Mouse (Mus musculus) yolk sac, embryonic 10.5 days (tissue): ENCODE data around the gene Clec16a.

Source experiments
- DNase-seq: peaks from one replicate; pipeline ENCODE4 v3.0.0-alpha.2; 2017; ENCODE audit warnings: low spot score

The Clec16a gene

DNA sequence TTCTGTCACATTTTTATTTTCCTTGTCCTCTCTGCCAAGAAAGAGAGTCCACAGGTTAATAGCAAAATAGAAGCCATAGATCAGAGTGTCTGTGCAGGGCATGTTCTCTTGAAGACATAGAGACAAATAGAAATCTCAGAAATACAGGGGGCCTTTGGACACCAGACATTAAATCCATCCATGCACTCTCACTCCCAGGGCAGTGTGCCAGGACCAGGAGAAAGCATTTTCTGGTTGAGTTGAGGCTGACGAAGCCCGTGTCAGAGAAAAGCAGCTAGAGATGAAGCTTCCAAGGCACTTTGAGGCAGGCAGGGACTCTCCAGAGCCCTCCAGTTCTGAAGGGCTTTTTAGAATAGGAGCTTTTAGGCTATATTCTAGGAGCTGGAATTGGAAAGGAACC is 171.6 kb downstream of the Clec16a start:
- no peak for DNase-seq

DNA sequence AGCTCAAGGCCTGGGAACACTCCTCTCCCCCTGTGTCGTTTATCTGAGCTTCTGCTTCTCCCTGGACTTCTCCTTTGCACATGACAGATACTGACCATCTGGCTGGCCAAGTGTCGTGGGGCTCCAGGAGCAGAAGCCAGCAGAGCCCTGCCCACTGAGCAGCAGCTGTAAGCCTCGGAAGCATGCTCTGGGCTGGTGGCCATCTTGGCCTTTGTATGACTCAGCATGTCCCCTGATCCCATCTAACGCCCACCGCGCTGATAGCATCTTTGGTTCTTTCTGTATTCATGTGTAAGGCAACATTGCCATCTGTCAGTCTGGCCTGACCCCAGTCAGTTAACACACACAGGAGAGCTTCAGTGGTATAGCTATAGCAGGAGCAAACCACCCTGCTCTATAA is 174.8 kb downstream of the Clec16a start:
- DNase-seq, result no peak

DNA sequence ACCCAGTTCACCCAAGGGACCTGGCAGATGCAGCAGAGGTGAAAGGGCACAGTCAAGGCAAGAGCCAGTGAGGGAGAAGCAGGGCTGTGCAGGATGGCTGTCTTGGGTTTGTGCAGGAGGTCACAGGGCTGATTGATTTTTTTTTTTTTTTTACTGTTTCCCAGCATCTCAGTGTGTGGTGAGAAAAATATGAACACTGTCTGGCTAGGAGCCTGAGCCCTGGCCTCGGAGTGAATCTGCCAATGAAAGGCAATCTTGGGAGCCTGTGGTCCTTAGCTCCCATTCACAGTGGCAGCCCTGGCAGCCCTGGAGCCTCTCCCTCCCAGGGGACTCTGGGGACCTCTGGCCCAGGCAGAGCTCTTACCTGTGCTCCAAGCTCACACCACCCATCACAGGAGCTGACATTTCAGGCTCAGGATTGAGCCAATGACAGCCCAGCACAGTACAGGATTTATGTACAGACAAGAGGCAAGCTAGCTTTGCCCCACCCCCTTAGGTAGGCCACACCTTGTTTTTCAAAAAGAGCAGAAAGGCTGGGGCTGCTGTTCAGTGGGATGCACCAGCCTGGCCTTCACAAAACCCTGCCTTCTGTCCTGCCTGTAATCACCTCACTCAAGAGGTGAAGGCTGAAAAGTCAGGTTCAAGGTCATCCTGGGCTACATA is 177.9 kb downstream of the Clec16a start:
- no peak for DNase-seq

DNA sequence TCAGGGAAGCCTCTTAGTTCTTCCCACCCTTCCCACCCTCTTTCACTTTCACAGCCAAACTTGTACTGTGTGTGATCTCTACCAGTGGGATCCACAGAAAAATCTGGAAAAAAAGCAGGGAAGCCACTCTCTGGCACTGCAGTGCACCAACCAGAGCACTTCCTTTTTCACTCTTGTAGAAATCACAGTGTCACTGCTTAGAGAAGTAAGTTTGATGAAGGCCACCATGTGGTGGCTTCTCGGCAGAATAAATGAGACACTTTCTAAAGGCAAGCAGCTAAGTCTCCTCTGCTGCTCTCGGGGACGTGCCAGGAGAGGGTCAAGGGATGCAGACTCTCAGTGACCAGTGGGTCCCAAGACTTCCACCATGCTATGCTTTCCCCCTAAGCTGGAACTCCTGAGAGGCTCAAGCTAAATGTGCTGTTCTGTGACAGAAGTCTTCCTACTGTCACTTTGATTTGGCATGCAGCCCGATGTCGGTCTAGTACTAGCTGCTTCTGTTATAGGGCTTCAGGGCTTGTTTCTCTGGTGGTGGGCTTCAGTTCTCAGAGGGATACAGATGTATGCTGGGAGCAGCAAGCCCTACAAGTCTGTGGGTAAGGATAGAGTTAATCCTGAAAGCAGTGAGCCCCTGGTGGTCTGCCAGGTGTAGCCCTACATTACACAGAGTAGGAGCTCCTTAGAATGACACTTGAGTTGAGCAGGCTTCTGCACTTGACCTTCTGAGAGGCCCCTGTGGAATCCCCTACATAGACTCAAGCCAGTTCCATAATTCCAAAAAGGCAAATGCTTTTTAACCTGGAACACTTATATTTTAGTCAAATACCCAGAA is 178.9 kb downstream of the Clec16a start:
- DNase-seq, result no peak

DNA sequence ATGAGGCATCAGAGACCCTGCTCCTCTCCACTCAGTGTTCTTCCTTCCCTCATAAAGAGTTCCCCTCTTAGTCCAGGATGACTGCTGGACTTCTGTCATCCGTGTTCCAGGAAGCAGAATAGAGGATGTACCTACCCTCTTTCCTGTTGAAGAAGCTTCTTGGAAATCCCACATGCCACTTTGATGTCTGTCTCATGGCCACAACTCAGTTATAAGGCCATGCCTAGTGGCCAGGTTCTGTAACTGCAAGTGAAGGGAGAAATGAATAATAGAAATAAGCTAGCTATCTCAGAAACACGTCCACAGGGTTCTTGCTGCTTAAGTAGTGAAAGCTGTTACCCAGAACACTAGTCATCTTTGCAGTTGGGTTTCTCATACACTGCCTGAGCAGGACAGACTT is 180.0 kb downstream of the Clec16a start:
- no peak for DNase-seq

DNA sequence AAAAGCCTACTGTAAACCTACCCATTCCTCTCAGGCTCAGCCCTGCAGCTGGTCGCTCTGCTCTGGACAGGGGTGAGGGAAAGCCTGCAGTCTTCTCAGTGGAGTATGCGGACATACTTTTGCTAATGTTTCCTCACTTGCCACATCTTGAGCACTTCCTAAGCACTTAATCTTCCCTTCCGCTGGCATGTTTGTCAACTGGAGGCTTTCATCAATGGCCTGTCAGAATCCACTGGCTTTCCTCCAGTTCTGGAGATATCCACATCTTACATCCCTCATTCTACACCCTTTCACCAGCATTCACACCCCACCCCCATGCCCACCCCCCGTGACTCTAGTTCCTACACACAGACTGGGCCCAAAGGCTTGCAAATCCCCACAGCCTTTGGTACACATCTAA is 182.5 kb downstream of the Clec16a start:
- no peak for DNase-seq

DNA sequence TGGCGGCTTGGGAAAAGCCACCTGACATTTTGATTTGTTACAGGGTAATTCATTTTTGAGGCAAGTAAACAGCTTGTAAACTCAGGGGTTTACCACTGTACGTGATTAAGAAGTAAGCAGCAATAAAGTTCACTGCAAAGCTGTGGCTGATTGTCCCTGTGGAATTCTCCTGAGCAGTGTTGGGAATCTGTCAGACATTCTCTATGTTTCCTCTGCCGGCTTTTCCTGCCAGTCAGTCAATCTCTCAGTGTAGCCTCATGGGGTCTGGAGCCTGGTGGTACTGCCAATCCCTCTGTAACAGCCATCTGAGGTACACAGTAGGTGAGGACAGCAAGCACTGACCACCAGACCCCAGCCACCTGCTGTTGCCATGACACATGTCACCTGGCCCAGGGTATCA is 183.7 kb downstream of the Clec16a start:
- no peak for DNase-seq

DNA sequence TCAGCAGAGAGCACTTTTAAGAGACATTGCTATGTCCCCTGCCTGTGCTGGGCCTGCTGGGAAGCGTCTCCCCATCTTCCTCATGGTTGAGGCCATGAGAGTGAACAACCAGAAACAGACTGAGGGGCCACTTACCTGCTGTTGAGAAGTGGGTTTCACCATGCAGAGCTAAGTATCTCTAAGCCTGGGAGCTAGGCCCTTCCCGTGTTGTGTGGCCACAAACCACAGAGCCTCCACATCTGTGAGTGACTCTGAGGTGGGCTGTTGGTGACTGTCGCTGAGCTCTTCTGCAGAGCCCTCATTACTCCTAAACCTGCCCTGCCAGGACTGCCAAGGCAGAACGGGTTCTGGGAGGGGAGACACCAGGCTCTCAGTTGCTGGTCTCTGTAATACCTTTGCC is 185.8 kb downstream of the Clec16a start:
- DNase-seq, result no peak

DNA sequence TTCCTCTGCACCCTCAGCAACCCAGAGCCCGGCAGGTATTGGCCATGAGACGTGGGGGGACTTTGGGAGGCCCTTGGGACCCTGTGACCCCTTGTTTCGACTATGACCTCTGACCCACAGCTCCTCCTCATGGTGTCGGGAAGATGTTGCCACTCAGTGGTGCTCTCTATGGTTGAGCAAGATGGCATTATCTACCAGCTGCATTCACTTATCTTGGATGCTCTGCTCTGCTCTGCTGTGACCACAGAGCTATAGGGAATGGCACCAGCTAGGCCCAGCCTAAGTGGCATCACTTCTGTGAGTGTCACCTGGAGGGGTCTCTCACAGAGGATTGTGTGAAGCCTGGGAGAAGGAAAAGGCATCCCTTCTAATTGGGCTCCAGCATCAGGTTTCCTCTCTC is 186.6 kb downstream of the Clec16a start:
- no peak for DNase-seq

DNA sequence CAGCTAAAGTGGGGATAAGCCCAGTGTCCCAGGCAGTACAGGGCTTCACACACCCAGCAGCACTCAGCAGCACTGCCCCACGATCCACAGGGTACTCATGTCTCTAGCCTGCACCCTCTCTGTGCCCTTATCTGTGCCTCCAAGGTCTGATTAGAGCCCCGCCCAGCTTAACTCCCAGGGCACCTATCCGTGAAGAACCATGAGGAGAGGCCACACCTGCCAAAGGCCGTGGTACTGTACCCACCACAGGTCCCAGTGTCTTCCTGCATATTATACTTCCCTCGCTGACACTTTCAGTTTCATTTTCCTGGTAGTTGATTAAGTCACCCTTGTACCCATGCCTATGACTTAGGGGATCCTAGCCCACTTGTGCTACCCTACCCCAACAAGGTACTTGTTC is 187.3 kb downstream of the Clec16a start:
- no peak for DNase-seq

DNA sequence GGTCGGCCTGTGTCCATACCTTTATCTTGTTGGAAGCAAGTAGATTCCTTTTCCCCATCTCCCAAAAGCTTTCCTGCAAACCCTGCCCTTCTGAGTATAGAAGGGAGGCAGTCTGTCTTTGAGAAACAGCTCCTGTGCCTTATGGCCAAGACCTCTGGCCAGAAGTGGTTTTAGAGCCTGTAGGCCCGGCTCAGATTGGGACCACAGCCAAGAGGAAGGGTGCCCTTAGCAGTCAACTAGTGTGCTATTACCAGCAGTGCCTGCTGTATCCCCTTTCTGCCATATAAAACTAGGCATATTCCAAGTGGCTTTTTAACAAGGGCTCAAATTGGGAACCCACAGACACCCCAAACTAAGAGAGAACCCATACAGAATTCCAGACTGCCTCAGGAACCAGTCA is 190.6 kb downstream of the Clec16a start:
- DNase-seq, result no peak

DNA sequence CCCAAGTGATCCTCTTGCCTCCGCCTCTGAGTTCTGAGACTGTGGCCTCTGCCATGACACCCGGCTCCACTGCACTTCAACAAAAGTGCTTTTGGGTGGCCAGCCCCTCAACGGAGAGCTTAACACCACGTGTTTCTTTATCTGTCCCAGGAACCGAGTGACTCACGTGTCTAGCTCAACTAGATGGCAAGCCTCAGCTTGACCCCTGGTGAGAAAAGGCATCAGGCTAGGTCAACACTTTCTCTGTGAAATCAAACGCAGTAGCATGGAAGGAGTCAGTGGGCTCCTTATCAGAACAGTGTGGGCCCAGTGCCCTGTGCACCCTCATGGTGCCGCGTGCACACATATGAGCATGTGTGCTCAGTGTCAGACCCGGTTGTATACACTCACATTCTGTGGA is 191.2 kb downstream of the Clec16a start:
- no peak for DNase-seq

DNA sequence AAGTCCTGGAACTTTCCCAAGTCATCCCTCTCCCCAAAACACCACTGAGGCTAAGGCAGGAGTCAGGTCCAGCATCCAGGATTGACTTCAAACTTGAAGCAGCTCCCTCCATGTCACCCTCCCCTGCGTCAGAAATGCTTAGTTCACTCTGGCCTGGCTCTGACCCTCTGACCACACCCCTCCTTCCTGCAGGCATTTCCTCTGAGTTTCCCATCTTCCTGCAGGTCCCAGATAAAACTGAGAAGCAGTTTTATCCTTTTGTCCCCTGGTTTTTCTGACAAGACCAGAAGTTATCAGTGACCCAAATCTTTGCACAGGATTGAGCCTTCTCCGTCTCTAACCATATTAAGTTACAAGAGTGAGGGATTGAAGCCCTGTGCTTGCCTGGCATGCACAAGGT is 192.4 kb downstream of the Clec16a start:
- peak; percentile 33 for DNase-seq

DNA sequence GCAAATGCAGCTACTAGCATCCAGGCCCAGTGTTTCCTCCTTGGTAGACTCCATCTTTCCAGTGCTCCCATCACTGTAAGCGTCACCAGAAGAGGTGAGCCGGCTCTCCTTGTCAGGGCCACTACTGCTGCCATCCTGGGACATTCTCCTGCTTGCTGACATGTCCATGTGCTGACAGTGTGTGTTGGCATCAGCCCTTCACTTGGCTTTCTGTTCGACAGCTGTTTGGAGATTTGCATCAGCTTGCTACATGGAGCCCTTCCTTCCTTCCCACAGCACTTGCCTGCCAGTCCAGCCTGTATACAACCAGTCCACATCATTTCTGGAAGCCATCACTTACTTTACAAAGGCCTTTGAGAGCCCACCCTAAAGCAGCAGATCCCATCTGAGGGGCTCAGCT is 193.7 kb downstream of the Clec16a start:
- DNase-seq, result no peak

DNA sequence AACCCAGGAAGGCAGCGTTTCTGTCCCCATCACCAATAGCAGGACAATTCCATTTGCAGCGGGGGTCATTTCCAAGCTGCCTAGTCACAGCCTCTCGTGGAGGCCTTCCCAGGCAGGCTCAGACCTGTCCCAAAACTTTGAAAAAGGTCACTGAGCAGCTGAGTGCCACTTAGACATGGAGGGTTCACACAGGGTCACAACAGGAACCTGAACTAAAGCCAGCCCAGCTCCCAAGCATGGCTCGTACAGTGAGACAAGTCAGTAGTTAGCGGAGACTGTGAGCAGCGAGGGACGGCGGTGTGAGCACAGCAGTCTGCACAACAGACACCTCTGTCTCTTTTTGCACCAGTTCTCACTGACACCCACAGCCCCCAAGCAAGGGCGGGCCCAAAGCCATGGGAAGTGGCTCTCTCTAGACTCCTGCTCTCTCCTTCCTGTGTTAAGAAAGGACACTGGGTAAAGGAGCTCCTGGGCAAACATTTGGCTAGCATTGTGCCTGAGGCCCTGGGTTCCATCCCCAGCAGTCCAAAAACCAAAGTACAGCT is 194.8 kb downstream of the Clec16a start:
- no peak for DNase-seq

DNA sequence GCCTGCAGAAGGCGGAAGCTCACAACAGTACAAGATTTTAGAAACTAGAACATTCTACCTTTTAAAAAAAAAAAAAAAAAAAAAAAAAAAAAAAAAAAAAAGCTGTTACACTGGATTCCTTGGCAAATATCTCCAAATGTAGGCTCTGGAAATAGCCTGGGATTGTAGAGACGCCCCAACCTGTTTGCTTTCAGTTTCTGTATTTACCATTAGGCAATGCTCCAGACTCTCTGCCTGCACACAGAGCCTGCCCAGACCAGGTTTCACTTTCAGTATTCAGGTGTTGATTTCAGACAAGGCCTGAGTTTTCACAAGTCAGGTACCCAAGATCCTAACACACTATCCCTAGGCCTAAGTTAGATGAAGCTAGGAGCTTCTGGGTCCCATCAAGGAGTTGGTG is 195.9 kb downstream of the Clec16a start:
- no peak for DNase-seq

DNA sequence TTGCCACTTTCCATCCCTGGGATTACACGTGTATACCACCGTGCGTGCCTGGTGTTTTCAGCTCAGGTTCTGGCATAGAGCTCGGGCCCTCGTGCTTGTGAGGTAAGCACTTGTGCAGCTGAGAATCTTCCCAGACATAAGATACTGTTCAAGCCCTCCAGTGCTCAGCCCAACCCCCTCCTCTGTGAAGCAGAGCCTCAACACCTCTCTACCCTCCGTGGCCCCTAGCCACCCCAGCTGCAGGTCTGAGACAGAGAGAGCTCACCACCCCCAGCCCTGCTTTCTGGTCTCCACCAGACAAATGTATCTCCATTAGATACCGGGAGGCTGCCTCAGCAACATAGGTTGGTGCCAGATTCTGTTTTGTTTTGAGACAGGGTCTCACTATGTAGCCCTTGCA is 204.1 kb downstream of the Clec16a start:
- no peak for DNase-seq

DNA sequence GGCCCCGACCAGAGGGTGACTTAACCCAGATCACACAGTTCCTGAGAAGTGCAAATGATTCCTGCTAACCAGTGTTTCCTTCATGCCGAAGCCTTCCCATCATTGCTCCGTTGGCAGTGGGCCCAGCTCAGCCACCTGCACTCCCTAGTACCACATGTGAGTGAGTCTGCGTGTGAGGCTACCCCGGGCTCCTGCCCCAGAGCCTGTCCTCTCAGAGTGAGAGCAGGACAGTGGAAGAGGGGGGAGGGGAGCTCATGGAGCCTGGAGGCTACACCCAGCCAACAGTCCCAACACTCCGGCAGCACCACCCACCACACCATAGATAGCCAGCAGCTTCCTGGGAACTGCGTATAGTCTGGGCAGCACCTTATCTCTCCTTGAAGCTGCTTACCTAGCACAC is 204.7 kb downstream of the Clec16a start:
- peak; percentile 66 for DNase-seq

DNA sequence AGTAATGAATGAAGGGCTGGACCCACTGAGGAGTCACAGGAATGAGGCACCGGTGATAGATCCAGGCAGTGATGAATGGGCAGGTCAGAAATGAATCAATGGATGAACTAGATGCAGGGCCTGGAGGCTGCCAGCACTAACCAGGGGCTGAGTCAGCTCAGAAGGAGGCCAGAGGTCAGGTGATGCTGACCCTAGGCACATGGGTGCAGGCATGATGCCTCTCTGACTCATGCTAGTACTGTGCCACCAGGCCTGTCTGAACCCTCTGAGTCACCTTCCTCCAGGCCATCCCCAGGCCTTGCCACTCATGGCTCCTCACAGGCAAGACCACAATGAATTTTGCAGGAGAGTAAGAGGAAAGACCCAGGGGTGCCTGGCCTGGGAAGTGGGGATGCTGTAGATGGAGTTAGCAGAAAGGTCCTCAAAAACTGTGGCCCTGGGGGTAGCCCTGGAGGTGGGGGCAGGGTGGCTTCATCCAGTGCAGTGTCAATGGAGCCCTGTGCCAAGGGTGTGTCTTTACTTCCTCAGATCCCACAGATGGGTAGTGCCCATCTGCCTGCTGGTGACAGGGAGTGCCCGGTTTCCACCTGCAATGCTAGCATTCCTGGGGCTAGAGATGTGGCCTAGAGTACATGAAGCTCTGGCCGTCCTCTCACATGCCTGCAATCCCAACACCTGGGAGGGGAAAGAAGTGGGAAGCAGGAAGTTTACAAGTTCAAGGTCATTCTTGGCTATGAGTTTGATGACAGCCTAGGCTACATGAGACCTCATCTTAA is 209.6 kb downstream of the Clec16a start:
- no peak for DNase-seq

DNA sequence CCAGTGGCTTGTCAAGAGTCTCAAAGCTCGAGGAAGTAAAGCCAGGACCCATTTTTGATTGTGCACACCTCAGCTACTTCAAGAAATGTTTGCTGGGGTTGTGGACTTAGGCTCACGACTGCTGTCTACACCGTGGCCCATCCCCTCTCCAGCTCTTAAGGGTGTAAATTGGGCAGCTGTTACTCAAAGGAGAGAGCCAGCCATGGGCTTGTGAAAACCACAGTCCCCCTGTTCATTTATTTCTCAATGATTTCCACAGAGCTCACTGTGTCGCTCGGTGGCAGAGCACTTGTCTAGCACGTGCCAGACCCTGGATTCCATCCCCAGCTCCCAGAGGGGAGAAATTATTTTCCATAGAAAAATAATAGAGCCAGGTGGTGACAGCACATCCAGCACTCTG is 211.0 kb downstream of the Clec16a start:
- DNase-seq, result no peak

DNA sequence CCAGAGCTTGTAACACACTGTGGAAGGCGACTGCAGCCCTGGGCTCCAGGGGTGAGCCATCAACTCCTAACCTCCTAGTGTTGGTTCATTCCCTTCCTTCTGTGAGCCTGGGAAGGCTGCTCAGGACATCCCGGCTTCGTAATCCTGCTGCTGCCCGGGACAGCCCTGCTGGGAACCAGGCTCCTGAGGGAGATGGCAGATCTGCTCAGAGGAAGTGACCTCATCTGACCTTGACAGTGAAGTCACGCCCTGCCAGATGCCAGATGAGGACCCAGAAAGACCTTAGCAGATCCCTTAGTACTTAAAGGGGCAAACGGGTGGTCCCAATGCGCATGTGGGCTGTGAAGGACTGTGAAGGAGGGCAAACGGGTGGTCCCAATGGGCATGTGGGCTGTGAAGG is 216.0 kb downstream of the Clec16a start:
- DNase-seq, result no peak

DNA sequence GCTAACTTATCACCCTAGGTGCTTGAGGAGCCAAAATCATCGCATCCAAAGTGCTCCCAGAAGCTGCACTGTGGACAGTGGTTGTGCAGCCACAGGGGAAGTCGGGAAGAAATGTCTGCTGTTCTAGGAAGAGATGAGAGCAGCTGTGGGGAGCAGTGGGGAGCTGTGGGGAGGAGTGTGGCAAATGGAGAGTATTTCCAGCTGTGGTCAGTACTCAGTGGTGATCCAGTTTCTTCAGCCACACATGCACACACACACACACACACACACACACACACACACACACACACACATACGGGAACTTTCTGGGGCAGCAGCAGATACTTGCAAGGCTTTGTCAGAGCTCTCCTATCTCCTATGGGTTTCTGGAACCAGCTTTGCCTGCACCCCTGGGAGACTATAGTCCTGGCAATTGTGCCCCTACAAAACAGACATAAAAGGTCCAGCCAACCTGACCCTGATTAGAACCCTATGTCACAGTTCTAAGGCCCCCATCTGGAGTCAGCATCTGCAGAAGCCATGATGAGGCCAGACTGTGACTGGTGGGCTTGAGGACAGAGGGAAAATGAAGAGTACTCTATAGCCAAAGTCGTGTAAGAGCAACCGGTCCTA is 217.5 kb downstream of the Clec16a start:
- no peak for DNase-seq
